19 mouse cellular contexts compared by ENCODE assay signal in genomic region chr4:45740779-45741365, GRCm38 (mm10). TPM values are rescaled to one million over a fixed set of nuclear protein-coding genes. Genes with fewer than 3 reads are reported as not detected.
DNase-seq lines count a peak whose midpoint lies in the region; ATAC-seq and TF ChIP-seq lines count a peak whose summit lies in the region.
"Had no signal": no experiment of that assay in that cellular context is flagged by ENCODE, and none has a peak within 500 bp of the region (broad histone marks: within the 10 kb centered on the region; RNA-seq: fewer than 3 reads in every experiment).

No protein-coding gene starts in this region.

- 59% methylated on average over 12 of the region's 12 CpGs for WGBS in forebrain, embryonic 15.5 days
- WGBS in forebrain, embryonic 14.5 days: 73% methylated on average over 12 of the region's 12 CpGs
- 80% methylated on average over 12 of the region's 12 CpGs for WGBS in limb, embryonic 13.5 days
- WGBS in limb, embryonic 10.5 days: 91% methylated on average over 12 of the region's 12 CpGs
- 79% methylated on average over 12 of the region's 12 CpGs for WGBS in limb, embryonic 14.5 days

- H3K4me2 ChIP-seq in forebrain, embryonic 15.5 days (replicated peaks): no peak overlapping the region
- H3K4me2 ChIP-seq in forebrain, embryonic 14.5 days (ENCODE audit: low read length): no peak overlapping the region
- H3K4me2 ChIP-seq in limb, embryonic 13.5 days (replicated peaks): no peak overlapping the region
- H3K4me2 ChIP-seq in limb, embryonic 14.5 days (replicated peaks; ENCODE audit: low read depth, low read length, severe bottlenecking): no peak overlapping the region
- H3K4me2 ChIP-seq: embryonic facial prominence, embryonic 12.5 days; liver, embryonic 12.5 days; lung, embryonic 14.5 days; midbrain, embryonic 13.5 days had no signal

- H3K9ac ChIP-seq in forebrain, embryonic 15.5 days (replicated peaks): no peak overlapping the region
- no peak overlapping the region for H3K9ac ChIP-seq in forebrain, embryonic 14.5 days (ENCODE audit: low read length)
- no peak overlapping the region for H3K9ac ChIP-seq in limb, embryonic 13.5 days
- H3K9ac ChIP-seq in limb, embryonic 14.5 days (ENCODE audit: low read depth, low read length, severe bottlenecking): no peak overlapping the region
- H3K9ac ChIP-seq: embryonic facial prominence, embryonic 12.5 days; liver, embryonic 12.5 days; lung, embryonic 14.5 days; midbrain, embryonic 13.5 days had no signal

- H3K36me3 ChIP-seq in forebrain, embryonic 15.5 days: no peaks in the 10 kb centered on the region
- no peaks in the 10 kb centered on the region for H3K36me3 ChIP-seq in forebrain, embryonic 14.5 days (ENCODE audit: control insufficient read depth, insufficient read depth, low read length)
- no peaks in the 10 kb centered on the region for H3K36me3 ChIP-seq in limb, embryonic 13.5 days
- no peaks in the 10 kb centered on the region for H3K36me3 ChIP-seq in limb, embryonic 10.5 days
- no peaks in the 10 kb centered on the region for H3K36me3 ChIP-seq in limb, embryonic 14.5 days (ENCODE audit: control insufficient read depth, insufficient read depth, low read length)
- H3K36me3 ChIP-seq: embryonic facial prominence, embryonic 12.5 days; liver, embryonic 12.5 days; midbrain, embryonic 13.5 days had no signal

- H3K27me3 ChIP-seq in forebrain, embryonic 15.5 days: no peaks in the 10 kb centered on the region
- no peaks in the 10 kb centered on the region for H3K27me3 ChIP-seq in forebrain, embryonic 14.5 days (replicated peaks; ENCODE audit: control insufficient read depth, insufficient read depth, low read length)
- peaks cover 15% of the 10 kb centered on the region for H3K27me3 ChIP-seq in limb, embryonic 13.5 days
- peaks cover 22% of the 10 kb centered on the region; the same call in 1 of the 2 replicates for H3K27me3 ChIP-seq in limb, embryonic 10.5 days (ENCODE audit: low read depth, poor library complexity, severe bottlenecking)
- H3K27me3 ChIP-seq in limb, embryonic 14.5 days (ENCODE audit: control insufficient read depth, insufficient read depth, low read length): no peaks in the 10 kb centered on the region
- H3K27me3 ChIP-seq: CH12.LX; embryonic facial prominence, embryonic 12.5 days had no signal

- peak overlapping the region; percentile 10; the same call in 1 of the 2 replicates for H3K27ac ChIP-seq in forebrain, embryonic 15.5 days (replicated peaks)
- no peak overlapping the region for H3K27ac ChIP-seq in forebrain, embryonic 14.5 days (ENCODE audit: low read depth, low read length)
- H3K27ac ChIP-seq in limb, embryonic 13.5 days: 0 out of 2 replicates have a peak overlapping the region, but pooled peaks have one; percentile 3
- H3K27ac ChIP-seq in limb, embryonic 10.5 days: no peak overlapping the region
- peak overlapping the region; percentile 15; the same call in 1 of the 2 replicates for H3K27ac ChIP-seq in limb, embryonic 14.5 days (replicated peaks; ENCODE audit: low read depth, low read length)
- H3K27ac ChIP-seq: embryonic facial prominence, embryonic 12.5 days; liver, embryonic 12.5 days; macrophage; midbrain, embryonic 13.5 days had no signal

- no peak for DNase-seq in forebrain, embryonic 14.5 days (ENCODE audit: low spot score)
- DNase-seq in limb, embryonic 10.5 days (ENCODE audit: low spot score): no peak
- DNase-seq in cerebellum, adult 9-10 months: peak; percentile 65
- DNase-seq in limb, embryonic 14.5 days (ENCODE audit: low spot score): no peak
- DNase-seq in kidney, adult 9 months: no peak
- DNase-seq: adrenal gland, adult 2 months; heart, adult 11 months; kidney, adult 18-20 months; kidney, postnatal 14 days; lung, embryonic 14.5 days; retina, postnatal 1 day had no signal

- ATAC-seq in forebrain, embryonic 15.5 days (replicated peaks): peak; percentile 36; the same call in 1 of the 2 replicates
- ATAC-seq in forebrain, embryonic 14.5 days: no peak
- ATAC-seq in limb, embryonic 13.5 days (ENCODE audit: low FRiP score, low read depth): no peak
- ATAC-seq in limb, embryonic 14.5 days (ENCODE audit: low FRiP score, low read depth): no peak
- ATAC-seq in monocyte, adult 5-6 weeks (replicated peaks; ENCODE audit: insufficient number of reproducible peaks, low FRiP score, low TSS enrichment, poor library complexity, severe bottlenecking): no peak
- ATAC-seq: liver, embryonic 12.5 days; midbrain, embryonic 13.5 days had no signal

- H3K9me3 ChIP-seq in forebrain, embryonic 15.5 days: no peaks in the 10 kb centered on the region
- H3K9me3 ChIP-seq in forebrain, embryonic 14.5 days (replicated peaks; ENCODE audit: control insufficient read depth, low read length): no peaks in the 10 kb centered on the region
- H3K9me3 ChIP-seq in limb, embryonic 13.5 days: no peaks in the 10 kb centered on the region
- H3K9me3 ChIP-seq in limb, embryonic 10.5 days (replicated peaks): no peaks in the 10 kb centered on the region
- no peaks in the 10 kb centered on the region for H3K9me3 ChIP-seq in limb, embryonic 14.5 days (ENCODE audit: control insufficient read depth, low read length)
- H3K9me3 ChIP-seq: embryonic facial prominence, embryonic 12.5 days; liver, embryonic 12.5 days; midbrain, embryonic 13.5 days had no signal

- TF ChIP-seq POLR2A in limb, embryonic 14.5 days (IDR thresholded peaks at IDR 0.05; ENCODE audit: borderline replicate concordance, extremely low read depth, insufficient read depth, insufficient read length): no peak

- H3K4me3 ChIP-seq in forebrain, embryonic 15.5 days: no peak overlapping the region
- H3K4me3 ChIP-seq in forebrain, embryonic 14.5 days (ENCODE audit: low read depth, low read length): no peak overlapping the region
- H3K4me3 ChIP-seq in limb, embryonic 13.5 days: no peak overlapping the region
- H3K4me3 ChIP-seq in limb, embryonic 10.5 days: no peak overlapping the region
- no peak overlapping the region for H3K4me3 ChIP-seq in limb, embryonic 14.5 days (replicated peaks; ENCODE audit: low read length)
- H3K4me3 ChIP-seq: embryonic facial prominence, embryonic 12.5 days; liver, embryonic 12.5 days; midbrain, embryonic 13.5 days had no signal

- H3K4me1 ChIP-seq in forebrain, embryonic 15.5 days: peaks cover 47% of the 10 kb centered on the region
- peaks cover 20% of the 10 kb centered on the region; the same call in 1 of the 2 replicates for H3K4me1 ChIP-seq in forebrain, embryonic 14.5 days (ENCODE audit: control insufficient read depth, insufficient read depth, low read length)
- H3K4me1 ChIP-seq in limb, embryonic 13.5 days: peaks cover 33% of the 10 kb centered on the region
- peaks cover 8% of the 10 kb centered on the region for H3K4me1 ChIP-seq in limb, embryonic 10.5 days
- H3K4me1 ChIP-seq in limb, embryonic 14.5 days (ENCODE audit: control insufficient read depth, insufficient read depth, low read length): peaks cover 10% of the 10 kb centered on the region

RNA-seq across cellular contexts. Expression of gene Aldh1b1, which starts 58.0 kb away (rescaled TPM):
- polyA plus RNA-seq in forebrain, embryonic 15.5 days (2015; fragmentation: Nextera tagmentation; extraction: Ambion mirVana): 25.7 and 27.4 TPM in 2 replicates
- 14.0 and 16.4 TPM in 2 replicates for polyA plus RNA-seq in forebrain, embryonic 14.5 days (2014; fragmentation: Nextera tagmentation; extraction: Ambion mirVana)
- polyA plus RNA-seq in limb, embryonic 13.5 days (2015; fragmentation: Nextera tagmentation; extraction: Ambion mirVana): 1.9 and 2.2 TPM in 2 replicates
- 2.5 and 2.9 TPM in 2 replicates for polyA plus RNA-seq in limb, embryonic 10.5 days (2016; fragmentation: Nextera tagmentation; extraction: Ambion mirVana)
- 1.3 and 3.1 TPM in 2 replicates for polyA plus RNA-seq in limb, embryonic 14.5 days (2012; rRNA removed)
- 0.83 and 1.0 TPM in 2 replicates for polyA plus RNA-seq in limb, embryonic 14.5 days (2014; fragmentation: Nextera tagmentation; extraction: Ambion mirVana)
- total RNA-seq in monocyte, adult 5-6 weeks (2017): 5.1 to 16.0 TPM (median 5.4 TPM) in 3 replicates

Comparison
In these comparisons a context has a peak if more than half of its experiments do, and no peak if none do; other contexts are left out.
1. H3K27ac ChIP-seq: peak in forebrain, embryonic 15.5 days (single experiment), limb, embryonic 13.5 days (single experiment) and limb, embryonic 14.5 days (single experiment); none in forebrain, embryonic 14.5 days (single experiment) and limb, embryonic 10.5 days (single experiment).